Mouse (Mus musculus): ENCODE data around the gene Olfr786.

DNA sequence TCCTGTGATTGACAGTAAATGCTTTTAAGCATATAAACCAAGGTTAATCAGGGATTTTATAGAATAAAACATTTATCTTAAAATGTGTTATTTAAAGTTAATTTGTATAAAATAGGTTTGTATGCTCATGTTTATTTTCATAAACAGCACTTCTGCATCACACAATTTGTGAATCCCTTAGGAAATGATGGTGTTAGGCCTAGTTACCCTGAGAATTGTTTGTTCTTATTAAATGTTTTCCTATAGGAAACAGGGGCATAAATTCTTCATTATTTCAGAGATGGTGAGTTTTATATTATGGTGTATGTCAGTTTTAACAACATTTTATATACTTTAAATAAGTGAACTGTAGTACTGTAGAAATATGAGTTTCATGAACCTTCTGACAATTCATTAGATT lies 43.3 kb upstream of the Olfr786 start, which contains the start of gene Olfr784:
- no peak for TF ChIP-seq POLR2A (IDR thresholded peaks at IDR 0.05; ENCODE audit: insufficient read depth, low read depth, low read length)
- TF ChIP-seq CTCF (IDR thresholded peaks at IDR 0.05) = no peak

All from heart, adult 2 months (tissue).